Mouse (Mus musculus): ENCODE measurements around the gene Coq8a.

Gene Coq8a

DNA sequence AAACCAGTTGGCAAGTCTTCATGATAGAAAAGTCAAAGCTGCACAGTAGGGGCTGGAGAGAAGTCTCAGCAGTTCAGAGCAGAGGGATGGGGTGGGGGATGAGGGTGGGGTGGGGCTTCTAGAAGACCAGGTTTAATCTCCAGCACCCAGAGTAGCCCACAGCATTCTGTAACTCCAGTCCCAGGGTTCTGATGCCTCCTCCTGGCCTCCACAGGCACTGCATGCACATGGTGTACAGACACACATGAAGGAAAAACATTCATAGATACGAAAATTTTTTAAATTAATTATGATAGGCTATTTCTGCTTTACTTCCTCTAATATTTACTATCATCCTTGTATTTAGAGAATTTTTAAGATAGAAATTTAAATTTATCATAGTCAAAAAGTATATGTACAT lies 82.9 kb downstream of the Coq8a start:
- DNase-seq (ENCODE audit: low read depth, low spot score): peak; percentile 43
